Mouse (Mus musculus) mouse embryonic stem cell (cell line): ENCODE data around the gene Slc26a10.

Source experiments
- in situ Hi-C, 2 experiments: fragments of 300-500 bp; cut with MboI; formaldehyde crosslinking; loops; 1 replicate in 1 of 2; 3 replicates in 1 of 2; pipeline ENCODE4 v1.14.3; 2019 to 2020; ENCODE audit warnings: low sequenced_read_pairs in 2 of 2, low pct_unique_long_range_greater_than_20kb in 1 of 2, mixed read lengths in 1 of 2; ENCODE audit not compliant: unreplicated experiment in 1 of 2

Slc26a10 gene

GRCm38 (mm10) chr10:127188079-127188453 lies 7.6 kb upstream of the Slc26a10 start:
- in situ Hi-C loops = loop anchor here in 1 of 2 experiments (5.0 to 10.0 kb wide), 2 partner anchors 34 to 57 kb away; no protein-coding TSS in a partner anchor

DNA sequence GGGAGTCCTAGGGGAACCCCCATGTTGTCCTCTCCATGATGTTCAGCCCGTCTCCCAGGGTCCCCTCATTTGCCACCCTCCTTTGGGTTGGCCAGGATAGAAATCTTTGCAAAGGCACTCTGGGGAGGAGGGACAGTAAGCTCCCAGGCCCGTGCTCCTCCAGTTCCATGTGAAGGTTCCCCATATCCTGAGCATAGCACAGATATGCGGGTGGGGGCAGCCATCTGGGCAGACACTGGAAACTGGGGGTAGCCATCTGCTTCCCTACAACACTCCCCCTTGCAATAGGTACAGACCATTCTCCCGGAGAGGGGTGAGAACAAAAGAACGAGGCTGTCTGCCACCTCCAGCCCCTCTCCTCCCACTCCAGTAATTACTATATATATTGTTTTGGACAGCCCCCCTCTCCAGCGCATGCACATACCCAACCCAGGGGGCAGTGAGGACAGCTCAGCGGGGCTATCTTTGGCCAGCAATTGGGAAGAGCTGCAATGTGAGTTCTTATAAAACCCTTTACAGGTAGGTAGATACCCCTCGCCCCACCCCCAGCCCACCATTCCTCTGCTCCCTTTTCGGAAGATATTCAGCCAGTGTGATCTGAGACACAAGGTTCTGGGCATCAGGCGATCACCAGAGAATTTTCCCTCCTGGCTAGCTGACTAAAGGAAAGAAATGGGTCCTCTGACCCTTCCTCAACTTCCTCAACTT lies 7.1 kb upstream of the Slc26a10 start:
- in situ Hi-C loops = loop anchor here in 1 of 2 experiments (5.0 to 10.0 kb wide), 2 partner anchors 35 to 57 kb away; no protein-coding TSS in a partner anchor

DNA sequence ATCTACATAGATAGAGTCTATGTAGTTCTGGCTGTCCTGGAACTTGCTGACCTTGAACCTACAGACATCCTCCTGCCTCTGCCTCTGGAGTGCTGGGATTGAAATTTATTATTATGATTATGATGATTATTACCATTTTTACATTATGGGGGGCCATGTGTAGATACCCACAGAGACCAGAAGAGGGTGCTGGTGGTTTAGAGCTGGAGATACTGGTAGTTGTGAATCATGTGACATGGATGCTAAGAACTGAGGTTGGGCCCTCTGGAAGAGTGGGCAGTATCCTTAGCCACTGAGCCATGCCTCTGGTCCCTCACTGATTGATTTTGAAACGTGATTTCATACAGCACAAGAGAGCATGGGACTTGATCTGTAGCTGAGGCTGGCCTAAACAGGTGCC lies 6.0 kb upstream of the Slc26a10 start:
- in situ Hi-C loops = loop anchor here in 1 of 2 experiments (5.0 to 10.0 kb wide), 2 partner anchors 36 to 58 kb away; no protein-coding TSS in a partner anchor

DNA sequence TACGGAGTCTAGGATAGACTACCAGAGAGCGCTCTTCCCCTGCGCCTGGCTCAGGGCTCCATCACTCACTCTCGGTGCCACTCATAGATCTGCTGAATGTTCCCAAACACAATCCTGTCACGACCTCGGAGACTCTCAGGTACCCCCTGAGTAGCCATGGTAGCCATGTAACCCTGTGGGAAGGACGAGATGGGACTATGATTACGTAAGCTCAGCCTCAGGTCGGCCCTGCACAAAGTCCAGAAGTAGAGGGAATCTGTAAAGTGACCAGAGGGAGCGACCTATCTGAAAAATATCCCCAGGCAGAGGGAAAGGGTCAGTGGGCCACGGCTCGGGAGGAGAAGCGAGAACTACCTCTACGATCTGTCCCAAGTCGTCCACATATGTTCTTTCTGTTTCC lies 5.1 kb upstream of the Slc26a10 start:
- in situ Hi-C loops = loop anchor here in 1 of 2 experiments (5.0 to 10.0 kb wide), 2 partner anchors 37 to 59 kb away; no protein-coding TSS in a partner anchor

- in situ Hi-C loops = loop anchor here in 1 of 2 experiments (5.0 to 10.0 kb wide), 2 partner anchors 37 to 60 kb away; no protein-coding TSS in a partner anchor
Measured at GRCm38 (mm10) chr10:127185101-127185500, 4.7 kb upstream of the Slc26a10 start.

DNA sequence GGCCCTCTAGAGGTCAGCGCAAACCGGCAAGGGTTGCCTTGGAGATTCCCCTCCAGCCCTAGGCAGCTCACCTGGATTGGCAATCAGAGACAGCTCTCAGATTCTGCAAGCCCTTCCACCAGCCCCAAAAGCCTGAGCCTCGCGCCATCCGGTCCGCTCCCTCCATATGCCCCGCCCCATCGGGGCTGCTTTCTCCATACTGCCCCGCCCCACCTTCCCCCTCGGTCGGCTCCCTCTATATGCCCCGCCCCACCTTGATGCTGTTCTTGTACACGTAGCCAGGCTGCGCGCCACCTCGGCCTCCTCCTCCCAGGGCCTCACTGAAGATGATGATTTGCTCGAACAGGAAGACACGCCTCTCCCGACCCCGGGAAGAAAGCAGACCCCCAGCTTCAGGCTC lies 3.3 kb upstream of the Slc26a10 start:
- in situ Hi-C loops = loop anchor here in 1 of 2 experiments (10.0 kb wide), 1 partner anchor 61 kb away; no protein-coding TSS in a partner anchor

DNA sequence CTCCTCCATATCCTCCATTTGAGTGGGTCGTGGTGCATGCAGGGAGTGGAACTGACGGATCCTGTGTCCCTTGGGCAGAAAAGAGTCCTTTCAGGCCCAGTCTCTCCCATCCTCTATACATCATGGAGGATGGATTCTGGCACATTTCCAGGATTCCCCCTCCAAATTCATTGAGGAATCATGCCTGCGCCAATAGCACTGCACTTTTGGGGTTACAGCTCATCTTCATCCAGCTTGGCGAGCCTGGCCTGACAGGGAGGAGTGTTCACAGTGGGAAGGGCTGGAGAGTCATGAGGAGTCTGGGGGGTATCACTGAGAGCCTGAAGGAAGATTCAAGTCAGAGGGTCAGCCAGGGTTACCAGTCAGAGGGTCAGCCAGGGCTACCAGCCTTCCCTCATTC lies 2.2 kb upstream of the Slc26a10 start:
- in situ Hi-C loops = loop anchor here in 1 of 2 experiments (10.0 kb wide), 1 partner anchor 62 kb away; no protein-coding TSS in a partner anchor

DNA sequence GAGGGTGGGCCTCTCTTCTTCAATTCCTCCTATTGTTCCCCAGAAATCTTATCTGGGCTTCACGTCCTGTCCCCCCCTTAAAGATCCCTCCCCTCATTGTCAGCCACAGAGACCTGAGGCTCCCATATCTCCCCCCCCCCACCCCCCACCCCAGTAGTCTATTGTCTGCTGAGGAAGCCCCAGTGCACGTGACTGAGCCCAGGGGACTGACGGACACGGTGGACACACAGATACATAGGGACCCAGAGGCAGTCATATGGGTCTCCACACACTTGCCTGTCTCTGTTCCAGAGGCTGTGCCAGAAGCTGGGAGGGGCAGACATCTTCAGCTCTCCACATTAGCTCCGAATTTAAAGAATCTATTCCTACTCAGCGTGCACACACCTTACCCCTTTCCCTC lies 1.1 kb upstream of the Slc26a10 start:
- in situ Hi-C loops = loop anchor here in 1 of 2 experiments (10.0 kb wide), 1 partner anchor 63 kb away; no protein-coding TSS in a partner anchor

DNA sequence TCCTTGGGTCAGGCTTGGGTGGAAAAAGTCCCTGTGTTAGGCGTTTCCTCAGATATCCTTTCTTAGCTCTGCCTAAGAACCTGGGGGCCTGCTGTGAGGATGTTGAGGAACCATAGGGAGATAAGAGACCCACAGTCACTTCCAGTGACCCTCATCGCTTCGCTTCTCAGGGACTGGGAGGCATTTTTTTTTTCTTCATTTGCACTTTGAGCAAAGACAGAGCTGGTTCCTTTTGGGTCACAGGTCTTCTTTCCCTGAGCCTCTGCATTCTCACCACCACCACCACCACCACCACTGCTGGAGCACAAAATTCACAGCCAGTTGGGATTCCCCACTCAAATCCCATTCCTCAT lies 226 bp upstream of the Slc26a10 start:
- in situ Hi-C loops = loop anchor here in 1 of 2 experiments (10.0 kb wide), 1 partner anchor 64 kb away; no protein-coding TSS in a partner anchor

- in situ Hi-C loops = loop anchor here (5.0 to 10.0 kb wide), 2 partner anchors 54 to 159 kb away; partner anchors contain the start of gene Os9 (in 1 of the 2)
Measured at GRCm38 (mm10) chr10:127178286-127179027, 2.0 kb downstream of the Slc26a10 start.

DNA sequence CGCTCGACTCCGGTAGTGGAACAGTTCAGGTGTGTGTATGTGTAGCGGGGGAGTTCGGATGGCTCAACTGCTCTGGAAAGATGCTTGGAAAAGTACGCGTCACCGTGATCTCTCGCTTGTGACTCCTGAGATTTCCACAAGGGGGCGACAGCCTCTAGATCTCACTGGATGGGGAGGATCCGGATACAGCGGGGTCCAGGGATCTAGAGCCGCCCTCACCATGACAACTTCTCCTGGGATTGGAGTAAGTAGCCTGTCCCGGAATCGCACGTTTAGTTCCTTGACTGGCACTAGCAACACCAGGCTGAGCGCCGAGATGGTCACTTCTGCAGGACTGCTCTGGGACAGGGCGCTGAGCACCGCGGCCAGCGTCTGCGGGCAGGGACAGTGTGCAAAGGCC lies 2.7 kb downstream of the Slc26a10 start:
- in situ Hi-C loops = loop anchor here (5.0 to 10.0 kb wide), 2 partner anchors 53 to 160 kb away; partner anchors contain the start of gene Os9 (in 1 of the 2)

DNA sequence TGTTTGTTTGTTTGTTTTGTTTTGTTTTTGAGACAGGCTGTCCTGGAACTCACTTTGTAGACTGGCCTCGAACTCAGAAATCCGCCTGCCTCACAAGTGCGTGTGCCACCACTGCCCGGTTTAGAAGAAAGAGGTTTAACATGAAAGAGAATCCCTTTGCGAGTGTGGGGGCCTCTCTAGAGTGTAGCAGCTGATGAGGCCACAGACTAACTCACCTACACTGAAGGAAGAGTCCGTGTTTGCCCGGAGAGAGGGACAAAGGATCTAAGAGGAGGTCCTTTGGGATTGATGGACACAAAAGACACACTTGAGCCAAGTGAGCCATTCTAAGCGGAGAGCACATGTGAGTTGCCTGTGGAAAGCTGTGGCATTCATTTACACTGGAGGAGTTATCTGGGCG lies 3.2 kb downstream of the Slc26a10 start:
- in situ Hi-C loops = loop anchor here (5.0 to 10.0 kb wide), 2 partner anchors 52 to 160 kb away; partner anchors contain the start of gene Os9 (in 1 of the 2)

GRCm38 (mm10) chr10:127176756-127177155 lies 3.7 kb downstream of the Slc26a10 start:
- in situ Hi-C loops = loop anchor here (5.0 to 10.0 kb wide), 2 partner anchors 52 to 161 kb away; partner anchors contain the start of gene Os9 (in 1 of the 2)

- in situ Hi-C loops = loop anchor here (5.0 to 10.0 kb wide), 2 partner anchors 51 to 161 kb away; partner anchors contain the start of gene Os9 (in 1 of the 2)
Measured at GRCm38 (mm10) chr10:127176228-127176627, 4.2 kb downstream of the Slc26a10 start.

GRCm38 (mm10) chr10:127174170-127174569 lies 6.3 kb downstream of the Slc26a10 start:
- in situ Hi-C loops = loop anchor here in 1 of 2 experiments (5.0 to 10.0 kb wide), 2 partner anchors 49 to 158 kb away; partner anchors contain the start of gene Os9

DNA sequence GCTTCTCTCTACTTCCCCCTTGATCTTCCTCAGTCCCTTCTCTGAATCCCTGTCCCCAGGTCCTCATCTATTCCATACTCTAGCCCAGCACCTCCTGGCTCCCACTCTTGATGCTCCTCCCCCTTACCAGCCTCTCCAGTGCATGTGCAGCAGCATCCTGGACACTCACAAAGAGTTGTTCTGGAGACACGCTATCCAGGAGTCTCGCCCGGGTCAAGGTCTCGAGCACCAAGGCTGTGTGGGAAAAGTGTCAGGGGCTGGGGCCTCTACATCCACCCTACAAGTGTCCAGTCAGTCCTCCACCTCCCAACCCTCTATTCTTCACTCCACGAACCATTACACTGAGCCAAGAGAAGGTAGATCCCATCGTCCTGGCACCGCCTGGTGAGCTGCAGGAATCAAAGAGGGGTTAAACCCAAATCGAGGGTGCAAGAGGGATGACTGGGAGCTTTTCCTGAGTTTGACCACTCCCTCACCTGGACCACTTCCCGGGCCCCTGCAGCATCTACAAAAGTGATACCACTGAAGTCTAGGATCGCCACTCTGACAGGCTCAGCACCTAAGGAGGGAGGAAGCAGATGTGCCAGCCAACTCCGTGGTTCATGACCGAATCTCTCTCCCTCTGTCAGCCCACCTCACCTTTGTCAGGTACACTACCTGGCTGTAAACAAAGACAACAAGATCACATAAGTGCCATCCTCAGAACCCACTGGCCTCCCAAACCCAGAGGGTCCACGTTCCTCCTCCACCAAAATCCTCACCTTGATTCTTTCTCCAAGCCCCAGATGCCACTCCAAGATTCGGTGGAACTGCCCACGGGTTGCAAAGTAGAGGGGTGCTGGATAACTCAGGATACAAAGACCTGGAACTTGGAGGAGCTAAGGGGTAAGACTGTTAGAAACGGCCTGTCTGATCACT lies 7.0 kb downstream of the Slc26a10 start:
- in situ Hi-C loops = loop anchor here in 1 of 2 experiments (5.0 to 10.0 kb wide), 2 partner anchors 49 to 159 kb away; partner anchors contain the start of gene Os9

- in situ Hi-C loops = loop anchor here in 1 of 2 experiments (5.0 to 10.0 kb wide), 2 partner anchors 47 to 161 kb away; partner anchors contain the start of gene Os9
Measured at GRCm38 (mm10) chr10:127171631-127172200, 8.7 kb downstream of the Slc26a10 start.
